Mouse (Mus musculus): ENCODE measurements around the gene Jam2. TPM values are rescaled to one million over a fixed set of nuclear protein-coding genes. Genes with fewer than 3 reads are reported as not detected.

Gene Jam2
- total RNA-seq, 1 experiment = 225 TPM

GRCm38 (mm10) chr16:84773268-84773861 is 558 bp upstream of the Jam2 start:
- 0 out of 2 replicates have a peak overlapping the region, but pooled peaks have one; percentile 63 for H3K9ac ChIP-seq (ENCODE audit: insufficient read depth, low read depth, low read length, poor library complexity, severe bottlenecking)
- peak overlapping the region; percentile 68 to 84 for H3K4me3 ChIP-seq (ENCODE audit: insufficient read depth in 1 of 2, low read depth in 1 of 2, low read length in 2 of 2, poor library complexity in 1 of 2, severe bottlenecking in 1 of 2)
- no peak for TF ChIP-seq ZC3H11A (IDR thresholded peaks at IDR 0.05; ENCODE audit: borderline replicate concordance, low read depth, low read length)
- no peak for TF ChIP-seq HCFC1 (IDR thresholded peaks at IDR 0.05; ENCODE audit: borderline replicate concordance, insufficient read depth, low read length)
- no peak for TF ChIP-seq MAFK (IDR thresholded peaks at IDR 0.05; ENCODE audit: insufficient read depth, low read depth, low read length)
- TF ChIP-seq ZNF384 (IDR thresholded peaks at IDR 0.05; ENCODE audit: low read depth, low read length) = no peak
- no peak for TF ChIP-seq CHD2 (IDR thresholded peaks at IDR 0.05; ENCODE audit: low read depth, low read length)
- H3K4me1 ChIP-seq (ENCODE audit: control insufficient read depth in 2 of 2, insufficient read depth in 2 of 2, low read length in 2 of 2, poor library complexity in 1 of 2) = peaks cover 0 to 9% of the 10 kb centered on the region in 2 experiments; a peak in 3 of 4 replicates
- no peaks in the 10 kb centered on the region for H3K36me3 ChIP-seq (ENCODE audit: control insufficient read depth, insufficient read depth, low read length, poor library complexity, severe bottlenecking)
- peak overlapping the region; percentile 9; the same call in 1 of the 2 replicates for H3K27ac ChIP-seq (ENCODE audit: insufficient read depth, low read depth, low read length, poor library complexity, severe bottlenecking)
- DNase-seq (ENCODE audit: low read depth, low spot score) = no peak
- no peaks in the 10 kb centered on the region for H3K9me3 ChIP-seq (ENCODE audit: control insufficient read depth, insufficient read depth, low read depth, low read length)
- in situ Hi-C loops (cut with MboI; ENCODE audit: low sequenced_read_pairs in 2 of 2, unreplicated experiment in 2 of 2) = no loop called here

GRCm38 (mm10) chr16:84774761-84775231 is 873 bp downstream of the Jam2 start:
- in situ Hi-C loops (cut with MboI; ENCODE audit: low sequenced_read_pairs in 2 of 2, unreplicated experiment in 2 of 2) = no loop called here
- no peak for DNase-seq (ENCODE audit: low read depth, low spot score)

GRCm38 (mm10) chr16:84775356-84775755 is 1.4 kb downstream of the Jam2 start:
- Histone ChIP-seq H3K27ac (ENCODE audit: insufficient read depth, low read depth, low read length, poor library complexity, severe bottlenecking) (peak overlapping the region; percentile 9; the same call in 1 of the 2 replicates), H3K9ac (ENCODE audit: insufficient read depth, low read depth, low read length, poor library complexity, severe bottlenecking) (peak overlapping the region; percentile 71; the same call in 1 of the 2 replicates), H3K4me1 (ENCODE audit: control insufficient read depth in 2 of 2, insufficient read depth in 2 of 2, low read length in 2 of 2, poor library complexity in 1 of 2) (peaks cover 0 to 9% of the 10 kb centered on the region in 2 experiments; a peak in 3 of 4 replicates), H3K36me3 (ENCODE audit: control insufficient read depth, insufficient read depth, low read length, poor library complexity, severe bottlenecking) (no peaks in the 10 kb centered on the region), H3K9me3 (ENCODE audit: control insufficient read depth, insufficient read depth, low read depth, low read length) (no peaks in the 10 kb centered on the region), H3K4me3 (ENCODE audit: insufficient read depth in 1 of 2, low read depth in 1 of 2, low read length in 2 of 2, poor library complexity in 1 of 2, severe bottlenecking in 1 of 2) (peak overlapping the region; percentile 68 to 84)
- in situ Hi-C loops (cut with MboI; ENCODE audit: low sequenced_read_pairs in 2 of 2, unreplicated experiment in 2 of 2) = no loop called here
- DNase-seq (ENCODE audit: low read depth, low spot score) = no peak
- TF ChIP-seq HCFC1 (IDR thresholded peaks at IDR 0.05; ENCODE audit: borderline replicate concordance, insufficient read depth, low read length) = no peak
- TF ChIP-seq ZNF384 (IDR thresholded peaks at IDR 0.05; ENCODE audit: low read depth, low read length) = no peak
- TF ChIP-seq ZC3H11A (IDR thresholded peaks at IDR 0.05; ENCODE audit: borderline replicate concordance, low read depth, low read length) = no peak
- TF ChIP-seq CHD2 (IDR thresholded peaks at IDR 0.05; ENCODE audit: low read depth, low read length) = no peak
- TF ChIP-seq MAFK (IDR thresholded peaks at IDR 0.05; ENCODE audit: insufficient read depth, low read depth, low read length) = no peak

More at GRCm38 (mm10) chr16:84774761-84775231, 873 bp downstream of the Jam2 start:
- H3K9ac ChIP-seq (ENCODE audit: insufficient read depth, low read depth, low read length, poor library complexity, severe bottlenecking) = peak overlapping the region; percentile 63
- no peaks in the 10 kb centered on the region for H3K9me3 ChIP-seq (ENCODE audit: control insufficient read depth, insufficient read depth, low read depth, low read length)
- H3K4me1 ChIP-seq (ENCODE audit: control insufficient read depth in 2 of 2, insufficient read depth in 2 of 2, low read length in 2 of 2, poor library complexity in 1 of 2) = peaks cover 0 to 9% of the 10 kb centered on the region in 2 experiments; a peak in 3 of 4 replicates
- peak overlapping the region; percentile 68 to 84 for H3K4me3 ChIP-seq (ENCODE audit: insufficient read depth in 1 of 2, low read depth in 1 of 2, low read length in 2 of 2, poor library complexity in 1 of 2, severe bottlenecking in 1 of 2)
- no peaks in the 10 kb centered on the region for H3K36me3 ChIP-seq (ENCODE audit: control insufficient read depth, insufficient read depth, low read length, poor library complexity, severe bottlenecking)
- TF ChIP-seq ZNF384 (IDR thresholded peaks at IDR 0.05; ENCODE audit: low read depth, low read length) = no peak
- TF ChIP-seq ZC3H11A (IDR thresholded peaks at IDR 0.05; ENCODE audit: borderline replicate concordance, low read depth, low read length) = no peak
- no peak for TF ChIP-seq HCFC1 (IDR thresholded peaks at IDR 0.05; ENCODE audit: borderline replicate concordance, insufficient read depth, low read length)
- TF ChIP-seq CHD2 (IDR thresholded peaks at IDR 0.05; ENCODE audit: low read depth, low read length) = no peak
- TF ChIP-seq MAFK (IDR thresholded peaks at IDR 0.05; ENCODE audit: insufficient read depth, low read depth, low read length) = no peak
- H3K27ac ChIP-seq (ENCODE audit: insufficient read depth, low read depth, low read length, poor library complexity, severe bottlenecking) = peak overlapping the region; percentile 9

- Histone ChIP-seq H3K36me3 (ENCODE audit: control insufficient read depth, insufficient read depth, low read length, poor library complexity, severe bottlenecking) (no peaks in the 10 kb centered on the region), H3K27ac (ENCODE audit: insufficient read depth, low read depth, low read length, poor library complexity, severe bottlenecking) (peak overlapping the region; percentile 29; the same call in 1 of the 2 replicates), H3K4me1 (ENCODE audit: control insufficient read depth in 2 of 2, insufficient read depth in 2 of 2, low read length in 2 of 2, poor library complexity in 1 of 2) (peaks cover 0 to 6% of the 10 kb centered on the region in 2 experiments; a peak in 3 of 4 replicates), H3K9me3 (ENCODE audit: control insufficient read depth, insufficient read depth, low read depth, low read length) (no peaks in the 10 kb centered on the region), H3K9ac (ENCODE audit: insufficient read depth, low read depth, low read length, poor library complexity, severe bottlenecking) (peak overlapping the region; percentile 45; the same call in 1 of the 2 replicates), H3K4me3 (ENCODE audit: insufficient read depth in 1 of 2, low read depth in 1 of 2, low read length in 2 of 2, poor library complexity in 1 of 2, severe bottlenecking in 1 of 2) (peak overlapping the region; percentile 68 to 84)
- no peak for TF ChIP-seq MAFK (IDR thresholded peaks at IDR 0.05; ENCODE audit: insufficient read depth, low read depth, low read length)
- TF ChIP-seq ZC3H11A (IDR thresholded peaks at IDR 0.05; ENCODE audit: borderline replicate concordance, low read depth, low read length) = no peak
- no peak for TF ChIP-seq ZNF384 (IDR thresholded peaks at IDR 0.05; ENCODE audit: low read depth, low read length)
- TF ChIP-seq CHD2 (IDR thresholded peaks at IDR 0.05; ENCODE audit: low read depth, low read length) = no peak
- no peak for TF ChIP-seq HCFC1 (IDR thresholded peaks at IDR 0.05; ENCODE audit: borderline replicate concordance, insufficient read depth, low read length)
- no peak for DNase-seq (ENCODE audit: low read depth, low spot score)
- in situ Hi-C loops (cut with MboI; ENCODE audit: low sequenced_read_pairs in 2 of 2, unreplicated experiment in 2 of 2) = no loop called here
Measured at GRCm38 (mm10) chr16:84776089-84776784, 2.3 kb downstream of the Jam2 start.
